Mouse (Mus musculus) layer of hippocampus, adult 18-20 months (tissue): ENCODE measurements around the gene Tnfrsf12a. TPM values are rescaled to one million over a fixed set of nuclear protein-coding genes. Genes with fewer than 3 reads are reported as not detected.
A peak's percentile ranks its signal among the peaks of the same experiment; 100 is the strongest.

Experiments used
- DNase-seq, 2 experiments: peaks; one replicate each; pipeline ENCODE4 v3.0.0; 2022; ENCODE audit warnings: low spot score in 2 of 2
- long read RNA-seq: library from polyadenylated mRNA; stranded (forward); transcript quantifications from one replicate; pipeline ENCODE4 v2.0.0, GENCODE M21; 2021
- total RNA-seq, 2 experiments: library from RNA; stranded (reverse); gene quantifications; 2 replicates each; pipeline ENCODE4 v1.2.3; 2021

The Tnfrsf12a gene
- total RNA-seq, result 1 to 10 TPM; 6.4 to 7.0 TPM
- long read RNA-seq, transcript Tnfrsf12a-201 (4 exons, 984 nt), result major isoform, 6 of 6 reads
- long read RNA-seq, partial matches to known transcripts, result 0 of 6 reads
- long read RNA-seq, other reads (novel, unspliced or antisense), result 0 of 6 reads

DNA sequence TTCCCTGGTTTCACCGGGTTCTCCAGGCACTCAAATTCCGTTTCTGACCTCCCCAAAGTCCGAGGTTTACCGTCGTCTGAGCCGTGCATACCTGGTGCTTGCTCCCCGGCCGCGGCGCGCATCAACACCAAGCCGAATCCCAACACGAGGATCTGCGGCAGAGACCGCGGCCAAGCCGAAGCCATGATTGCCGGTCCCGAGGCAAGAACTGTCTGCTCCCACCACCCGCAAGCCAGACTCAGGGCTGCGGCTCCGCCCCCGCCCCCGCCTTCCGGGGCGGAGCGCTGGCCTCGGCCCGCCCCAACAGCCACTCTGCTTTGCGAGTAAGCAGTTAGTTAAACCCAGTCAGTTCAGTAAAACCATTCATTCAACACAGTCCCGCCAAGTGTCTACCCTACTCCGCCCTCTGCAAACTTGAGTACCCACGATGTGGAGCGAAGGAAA is at the start of gene Tnfrsf12a:
Gene Tnfrsf12a, minus strand, starts transcription at position 233 of the 444 bp plus-strand sequence.
- peak; percentile 68 to 78 for DNase-seq

DNA sequence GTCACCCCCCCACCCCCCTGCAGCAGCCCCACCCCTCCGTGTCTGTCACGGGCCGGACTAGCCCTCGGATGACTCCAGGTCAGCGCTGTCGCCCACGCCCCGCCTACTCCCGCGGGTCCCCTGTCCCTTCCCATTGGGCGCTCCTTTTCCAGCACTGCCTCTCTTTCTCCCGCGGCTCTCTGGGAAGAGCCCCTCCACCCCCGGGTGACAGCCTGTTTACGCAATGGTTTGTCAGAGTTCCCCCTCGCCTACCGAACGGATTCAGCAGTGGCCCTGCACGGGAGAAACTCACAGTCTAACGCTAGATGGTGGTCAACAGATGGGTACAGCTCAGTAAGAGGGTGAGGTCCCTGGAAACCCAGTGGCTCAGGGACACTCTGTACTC is 49.5 kb upstream of the Tnfrsf12a start:
- DNase-seq, result peak in 1 of 2 experiments; percentile 57

DNA sequence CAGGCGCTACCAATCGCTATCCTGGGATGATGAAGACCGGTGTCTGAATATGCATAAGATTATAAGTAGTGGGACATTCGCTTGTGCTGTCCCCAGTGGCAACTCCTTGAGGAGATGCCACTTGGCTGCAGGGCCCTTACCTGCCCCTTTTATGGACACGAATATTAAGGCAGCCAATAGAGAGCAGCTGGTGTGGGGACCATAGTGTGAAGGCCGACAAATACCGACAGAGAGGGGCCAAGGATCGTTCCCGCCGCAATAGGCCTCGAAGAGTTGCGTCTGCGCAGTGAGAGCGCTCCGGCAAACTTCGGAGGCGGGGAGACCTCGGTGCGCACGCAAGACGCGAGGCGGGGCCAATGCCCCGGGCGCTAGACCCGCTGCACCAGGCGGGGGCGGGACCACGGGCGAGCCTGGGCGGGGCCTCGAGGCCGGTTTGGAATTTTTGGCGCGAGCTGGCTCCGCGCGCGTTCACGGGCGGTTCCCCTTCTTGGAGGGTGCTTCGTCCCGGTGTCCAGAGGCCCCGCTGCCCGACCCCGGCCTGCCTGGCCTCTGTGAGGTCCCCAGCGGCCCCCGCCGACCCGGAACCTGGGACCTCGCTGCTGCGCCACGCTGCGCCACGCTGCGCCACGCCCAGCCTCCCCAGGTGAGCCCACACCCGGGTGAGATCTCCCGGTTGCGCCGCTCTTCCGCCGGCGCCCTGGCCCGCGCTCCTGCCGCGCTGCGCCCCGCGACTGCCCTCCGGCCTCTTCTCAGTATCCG is 48.9 kb upstream of the Tnfrsf12a start, which contains the start of gene Pkmyt1:
Gene Pkmyt1, plus strand, starts transcription at position 338 of the 759 bp plus-strand sequence.
- DNase-seq, result peak; percentile 89 to 96

DNA sequence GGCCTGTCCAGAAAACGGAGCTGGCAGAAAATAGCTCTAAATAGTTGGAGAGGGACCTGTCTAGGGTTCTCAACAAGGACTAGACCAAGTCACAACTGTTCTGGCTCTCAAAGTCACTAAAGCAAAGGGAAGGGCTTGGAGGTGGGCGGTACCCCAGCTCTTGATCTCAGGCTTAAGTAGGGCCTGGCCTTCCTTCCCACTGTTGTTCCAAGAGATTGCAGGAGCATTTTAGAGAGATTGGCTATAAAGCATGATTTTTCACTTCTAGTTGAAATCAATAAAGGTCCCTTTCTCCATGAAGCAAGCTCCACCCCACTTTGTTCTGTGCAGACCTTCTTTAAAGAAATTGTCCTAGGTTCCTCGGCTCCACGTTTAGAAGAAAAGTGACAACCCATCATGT is 48.2 kb upstream of the Tnfrsf12a start:
- no peak for DNase-seq

DNA sequence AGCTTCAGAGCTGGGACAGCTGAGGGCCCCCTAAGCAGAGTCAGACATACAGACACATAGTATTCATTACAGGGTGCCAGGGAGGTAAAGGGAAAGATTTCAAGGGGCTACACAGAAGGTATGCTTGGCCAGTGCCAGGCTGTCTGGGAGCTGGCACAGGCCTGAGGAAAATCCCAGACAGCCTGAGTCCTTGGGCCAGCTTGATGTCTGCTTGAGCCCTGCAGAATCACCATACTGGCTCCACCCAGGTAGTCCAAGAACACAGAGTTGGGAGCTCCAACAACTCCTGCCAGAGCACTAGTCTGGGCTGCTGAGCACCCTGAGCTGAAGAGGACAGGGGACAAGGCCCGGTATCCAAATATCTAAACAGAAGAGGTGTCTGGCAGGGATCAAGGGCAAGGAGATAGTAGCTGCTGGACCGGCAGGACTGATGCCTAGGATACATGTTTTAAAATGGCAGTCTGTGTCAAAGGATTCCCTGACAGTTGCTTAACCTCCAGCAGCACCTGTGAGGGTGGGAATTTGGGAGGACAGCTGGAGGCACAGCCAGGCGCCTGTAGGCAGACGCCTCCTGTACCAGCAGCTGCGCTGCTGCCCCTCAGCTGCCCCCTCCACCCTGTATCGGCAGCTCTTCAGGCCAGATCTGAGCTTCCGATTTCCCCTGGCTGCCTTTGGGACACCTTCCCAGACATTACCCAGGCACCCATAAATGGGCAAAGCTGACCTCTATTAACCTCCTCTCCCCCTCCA is 45.3 kb upstream of the Tnfrsf12a start, which contains the start of gene 1520401A03Rik:
Gene 1520401A03Rik, minus strand, starts transcription at position 408 of the 750 bp plus-strand sequence.
- no peak for DNase-seq

DNA sequence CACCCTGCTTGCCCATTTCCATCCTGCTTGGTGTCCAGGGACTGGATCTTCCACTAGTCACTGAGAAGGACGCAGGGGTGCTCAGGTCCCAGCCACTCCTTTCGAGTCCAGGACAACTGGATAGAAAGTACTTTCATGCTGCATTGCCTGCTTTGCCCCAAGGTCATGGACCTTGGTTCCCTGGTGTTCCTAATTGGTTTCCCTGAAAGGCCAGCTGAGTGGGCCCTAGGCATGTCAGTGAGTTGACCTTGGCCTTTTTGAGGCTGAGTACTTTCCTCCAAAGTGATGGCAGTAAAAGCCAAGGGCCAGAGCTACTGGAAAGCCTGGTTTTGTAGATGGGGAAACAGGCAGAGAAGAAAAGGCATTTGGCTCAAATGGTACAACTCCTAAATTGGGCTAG is 44.6 kb upstream of the Tnfrsf12a start:
- no peak for DNase-seq

DNA sequence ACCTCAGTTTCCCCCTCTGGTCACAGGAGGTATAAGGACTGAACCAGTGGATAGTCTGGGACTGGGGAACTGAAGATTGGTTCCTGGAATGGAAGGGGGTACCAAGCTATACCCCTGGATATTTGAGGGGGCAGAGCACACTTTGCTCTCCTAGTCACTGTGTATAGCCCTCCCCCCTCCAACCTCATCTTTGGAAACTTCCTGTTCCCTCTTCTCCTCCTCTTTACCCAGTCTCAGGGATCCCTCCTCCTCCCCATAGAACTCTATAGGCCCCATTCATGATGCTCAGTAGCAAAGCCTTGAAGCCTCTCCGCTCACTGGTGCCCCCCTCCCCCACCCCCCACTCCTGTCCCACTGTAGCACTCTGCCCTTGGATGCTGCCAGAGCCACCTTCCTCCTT is 42.2 kb upstream of the Tnfrsf12a start:
- no peak for DNase-seq

DNA sequence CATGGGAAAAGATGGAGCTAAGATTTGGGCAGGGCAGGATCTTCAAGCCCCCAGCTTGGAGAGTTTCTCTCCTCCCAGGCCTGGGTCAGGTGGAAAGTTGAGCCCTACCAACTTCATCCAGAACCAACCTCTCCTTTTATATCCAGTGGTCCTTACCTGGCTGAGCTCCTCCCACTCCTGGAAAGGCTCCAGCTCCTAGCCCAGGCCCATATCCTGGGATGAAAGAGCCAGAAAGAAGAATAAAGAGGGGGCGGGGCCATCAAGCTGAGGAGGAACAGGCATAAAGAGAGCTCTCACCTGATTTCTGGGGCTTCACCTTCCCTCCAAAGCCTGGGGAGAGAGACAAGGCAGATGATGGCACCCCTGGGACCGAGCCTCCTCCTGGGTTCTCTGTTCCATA is 39.7 kb upstream of the Tnfrsf12a start:
- no peak for DNase-seq

DNA sequence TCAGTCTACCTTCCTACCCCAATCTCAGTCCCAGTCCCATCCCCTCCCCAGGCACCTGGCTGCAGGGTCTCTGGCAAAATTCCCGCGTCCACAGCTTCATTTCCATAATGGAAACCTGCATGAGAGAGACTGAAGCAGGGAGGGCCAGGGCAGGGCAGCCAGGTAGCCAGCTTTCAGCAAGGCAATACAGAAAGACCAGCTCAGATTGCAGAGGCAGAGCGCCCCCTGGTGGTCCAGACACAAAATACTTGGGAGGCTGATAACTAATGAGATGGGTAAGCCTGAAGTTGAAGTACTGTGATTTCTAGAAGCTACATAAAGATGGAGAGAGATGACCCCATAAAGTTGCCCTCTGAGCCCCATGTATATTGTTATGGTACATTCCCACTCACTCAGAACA is 28.9 kb upstream of the Tnfrsf12a start:
- peak; percentile 40 to 75 for DNase-seq

DNA sequence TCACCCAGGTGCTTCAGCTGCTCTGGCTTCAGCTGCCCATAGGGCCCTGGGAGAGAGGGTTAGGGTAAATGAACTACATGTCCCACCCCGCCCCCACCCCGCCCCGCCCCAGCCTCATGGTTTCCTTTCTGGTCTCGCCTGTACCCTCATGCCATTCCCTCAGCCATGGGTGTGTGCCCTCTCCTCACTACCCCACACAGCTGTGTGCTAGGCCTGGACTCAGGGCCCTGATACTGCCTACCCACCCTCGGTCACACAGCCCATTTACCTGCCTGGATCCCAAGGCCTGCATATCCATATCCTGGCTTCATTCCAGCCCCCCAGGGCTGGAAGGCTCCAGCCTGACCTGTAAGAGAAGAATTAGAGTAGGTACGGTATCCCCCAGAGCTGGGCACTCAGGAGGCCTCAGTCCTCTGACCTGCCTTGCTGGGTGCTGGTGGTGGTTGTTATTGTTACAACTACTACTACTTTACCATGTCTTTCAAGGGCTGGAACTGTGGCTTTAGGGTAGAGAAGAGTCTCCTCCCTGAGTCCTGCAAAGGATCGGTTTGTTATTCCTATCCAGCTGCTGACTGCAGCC is 28.3 kb upstream of the Tnfrsf12a start:
- no peak for DNase-seq

DNA sequence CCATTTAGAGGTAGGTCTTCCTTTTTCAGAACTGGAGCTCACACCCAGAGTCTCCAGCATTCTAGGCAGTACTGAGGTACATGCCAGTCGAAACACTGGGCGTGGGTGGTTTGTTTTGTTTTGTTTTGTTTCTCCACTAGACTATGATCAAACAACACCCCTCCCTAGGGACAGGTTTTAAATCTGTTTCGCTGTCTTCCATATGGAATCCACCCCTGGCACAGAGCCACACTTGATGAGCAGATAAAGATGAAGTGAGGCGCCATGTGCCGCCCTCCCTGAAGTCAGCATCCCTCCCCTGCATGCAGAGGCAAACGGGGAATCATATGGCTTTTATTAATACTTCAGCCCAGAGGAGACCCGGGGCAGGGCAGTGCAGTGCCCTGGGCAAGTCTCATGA is 27.5 kb upstream of the Tnfrsf12a start:
- peak in 1 of 2 experiments; percentile 40 for DNase-seq

DNA sequence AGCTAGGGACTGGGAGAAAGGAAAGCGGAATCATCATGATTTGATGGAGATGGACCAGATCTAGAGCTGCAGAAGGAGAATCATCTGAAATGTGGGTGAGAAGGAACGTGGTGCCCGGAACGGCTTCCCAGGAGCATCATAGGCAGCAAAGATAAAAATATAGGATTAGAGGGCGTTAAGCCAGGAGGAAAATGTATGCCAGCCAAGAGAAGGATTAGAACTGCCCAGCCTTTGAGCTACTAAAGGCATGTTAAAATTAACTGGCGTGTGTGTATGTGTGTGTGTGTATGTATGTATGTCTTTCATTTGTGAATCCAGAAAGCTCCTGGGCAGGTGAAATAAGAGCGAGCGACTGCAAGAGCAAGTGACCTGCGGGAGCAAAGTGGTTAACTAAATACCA is 26.0 kb upstream of the Tnfrsf12a start:
- DNase-seq, result no peak

DNA sequence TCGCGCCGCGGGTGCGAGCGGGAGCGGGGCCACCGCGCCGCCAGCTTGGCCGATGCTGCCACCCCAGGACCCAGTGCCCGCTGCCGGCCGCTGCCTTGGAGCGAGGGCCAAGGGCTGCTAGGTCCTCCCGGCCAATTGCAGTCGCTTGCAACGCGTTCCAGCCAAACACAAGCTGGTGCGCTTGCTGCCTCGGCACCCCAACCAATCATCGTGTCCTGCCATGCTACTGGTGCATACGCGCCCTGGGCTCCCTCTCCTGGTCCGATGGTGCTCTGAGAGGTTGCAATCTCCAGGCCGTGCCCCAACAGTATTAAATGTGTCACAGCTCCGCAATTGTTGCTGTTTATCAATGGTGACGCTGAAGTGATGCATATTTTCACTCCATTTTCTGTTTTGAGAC is 22.8 kb upstream of the Tnfrsf12a start:
- peak; percentile 86 to 93 for DNase-seq

DNA sequence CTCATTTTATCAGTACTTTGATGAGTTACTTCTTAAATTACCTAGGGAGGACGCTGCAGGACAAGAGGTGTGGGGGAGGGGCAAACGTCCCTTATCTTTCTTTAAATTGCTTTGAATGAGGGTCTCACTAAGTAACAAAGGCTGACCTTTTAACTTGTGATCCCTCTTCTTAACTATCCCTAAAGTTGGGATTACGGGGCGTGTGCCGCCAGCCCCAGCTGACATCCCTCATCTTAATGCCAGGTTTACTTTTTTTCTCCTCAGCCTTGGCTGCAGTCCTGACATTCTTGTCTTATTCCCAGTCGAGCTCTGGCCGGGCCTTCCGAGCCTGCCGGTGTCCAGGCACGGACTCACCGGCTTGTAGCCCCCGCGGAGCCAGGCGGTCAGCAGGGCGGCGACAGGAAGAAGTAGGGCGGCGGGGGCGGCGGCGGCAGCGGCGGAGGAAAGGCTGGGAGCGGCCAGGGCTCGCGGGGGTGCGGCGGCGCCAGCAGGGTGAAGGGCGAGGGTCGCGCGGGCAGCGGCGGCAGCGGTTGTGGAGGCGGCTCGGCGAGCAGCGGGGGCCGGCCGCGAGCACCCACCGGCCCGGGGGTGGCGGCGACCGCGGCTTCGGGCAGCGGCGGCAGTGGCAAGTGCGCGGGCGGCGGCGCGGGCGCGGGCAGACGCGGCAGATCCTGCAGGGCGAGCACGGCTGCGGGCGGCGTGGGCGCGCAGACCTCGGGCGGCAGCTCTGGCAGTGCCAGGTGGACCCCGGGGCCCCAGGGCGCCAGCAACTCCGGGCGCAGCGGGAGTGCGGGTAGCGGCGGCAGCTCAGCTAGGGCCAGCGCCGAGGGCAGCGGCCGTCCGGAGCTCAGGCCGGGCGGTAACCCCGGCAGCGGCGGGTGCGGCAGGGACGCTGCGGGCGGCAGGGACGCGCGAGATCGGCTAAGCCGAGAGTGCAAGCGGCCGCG is 22.1 kb upstream of the Tnfrsf12a start:
- no peak for DNase-seq

DNA sequence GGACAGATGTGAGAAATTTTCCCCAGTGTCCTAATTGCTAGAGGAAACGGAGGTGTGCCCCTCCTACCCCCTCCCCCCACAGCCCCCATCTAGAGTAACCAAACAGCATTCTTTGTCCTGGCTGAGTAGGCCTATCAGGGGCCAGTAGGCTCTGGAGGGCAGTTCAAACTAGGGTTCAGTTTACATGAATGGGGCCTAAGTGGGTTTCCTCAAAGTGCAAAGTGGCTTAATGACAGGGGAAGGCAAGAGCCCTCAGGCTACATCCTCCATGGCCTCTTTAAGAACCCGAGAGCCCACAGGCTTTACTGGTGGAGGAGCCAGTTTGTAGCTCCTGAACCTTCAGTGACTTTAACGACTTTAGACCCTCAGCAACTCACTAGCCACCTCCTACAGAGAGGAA is 18.5 kb upstream of the Tnfrsf12a start:
- DNase-seq, result no peak

DNA sequence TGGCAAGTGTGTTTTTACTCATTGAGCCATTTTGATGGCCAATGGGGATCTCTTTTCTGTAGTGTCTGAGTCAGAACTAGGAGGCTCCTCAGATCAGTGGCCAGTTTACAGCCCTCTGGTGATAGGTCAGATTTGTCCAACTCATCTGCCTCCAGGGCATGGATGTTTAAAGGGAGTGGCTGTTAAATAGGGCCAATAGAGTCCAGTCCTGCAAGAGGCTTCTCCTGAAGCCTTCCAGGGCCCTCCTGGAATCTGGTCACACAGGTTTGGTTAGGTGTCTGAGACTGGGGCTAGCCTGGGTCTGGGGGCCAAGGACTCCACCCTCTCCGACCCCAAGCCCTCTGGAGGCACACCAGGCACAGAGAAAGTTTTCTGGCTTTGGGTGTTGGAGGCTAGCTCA is 17.2 kb upstream of the Tnfrsf12a start:
- DNase-seq, result no peak

DNA sequence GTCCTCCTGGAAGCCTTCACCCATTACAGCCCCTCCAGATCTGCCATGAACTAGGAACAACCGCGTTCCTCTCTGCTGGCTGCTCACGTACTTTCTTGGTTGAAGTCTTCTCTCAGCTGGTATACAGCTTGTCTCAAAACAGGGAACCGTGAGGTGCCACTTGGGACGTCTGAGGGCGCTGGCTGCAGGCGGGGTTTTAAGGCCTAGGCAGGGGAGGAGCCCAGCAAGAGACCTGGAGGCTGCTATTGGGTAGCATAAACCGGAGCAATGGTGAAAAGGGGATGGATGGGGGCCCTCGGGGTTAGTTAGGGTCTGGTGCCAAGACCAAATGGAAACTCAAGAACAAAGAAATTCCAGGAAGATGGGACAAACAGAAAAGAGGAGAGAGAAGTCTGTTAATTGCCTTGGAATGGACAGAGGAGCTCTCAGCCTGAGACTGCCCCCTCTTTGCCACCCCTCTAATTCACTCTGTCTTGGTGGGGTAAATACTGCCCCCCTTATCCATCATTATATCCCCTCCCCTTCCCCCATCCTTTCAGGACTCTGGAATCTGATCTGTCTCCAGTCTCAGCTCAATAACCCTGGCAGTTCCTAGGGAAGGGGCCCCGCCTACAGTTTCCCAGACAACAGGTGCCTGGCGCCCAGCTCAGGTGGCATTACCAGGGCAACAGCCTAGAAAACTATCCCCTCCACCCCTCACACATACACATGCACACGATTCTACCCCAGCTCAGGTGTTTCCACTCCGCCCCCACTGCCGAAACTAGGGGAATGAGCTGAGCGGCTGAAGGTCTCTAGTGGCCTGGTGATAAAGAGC is 6.8 kb upstream of the Tnfrsf12a start, which contains the start of gene Cldn9:
Gene Cldn9, minus strand, starts transcription at position 171 of the 817 bp plus-strand sequence.
- DNase-seq, result no peak

DNA sequence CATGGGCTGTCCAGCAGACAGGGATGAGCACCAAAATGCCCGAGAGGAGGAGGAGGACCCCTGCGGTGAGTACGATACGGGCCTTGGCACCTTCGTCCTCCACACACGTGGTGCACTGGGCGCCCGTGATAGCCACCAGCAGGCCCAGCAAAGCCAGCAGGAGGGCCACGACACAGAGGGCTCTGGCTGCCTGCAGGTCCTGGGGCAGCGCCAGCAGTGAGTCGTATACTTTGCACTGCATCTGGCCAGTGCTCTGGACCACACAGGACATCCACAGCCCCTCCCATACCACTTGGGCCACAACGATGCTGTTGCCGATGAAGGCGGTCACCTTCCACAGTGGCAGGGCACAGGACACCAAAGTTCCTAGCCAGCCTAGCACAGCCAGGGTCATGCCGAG is 6.0 kb upstream of the Tnfrsf12a start:
- DNase-seq, result no peak

DNA sequence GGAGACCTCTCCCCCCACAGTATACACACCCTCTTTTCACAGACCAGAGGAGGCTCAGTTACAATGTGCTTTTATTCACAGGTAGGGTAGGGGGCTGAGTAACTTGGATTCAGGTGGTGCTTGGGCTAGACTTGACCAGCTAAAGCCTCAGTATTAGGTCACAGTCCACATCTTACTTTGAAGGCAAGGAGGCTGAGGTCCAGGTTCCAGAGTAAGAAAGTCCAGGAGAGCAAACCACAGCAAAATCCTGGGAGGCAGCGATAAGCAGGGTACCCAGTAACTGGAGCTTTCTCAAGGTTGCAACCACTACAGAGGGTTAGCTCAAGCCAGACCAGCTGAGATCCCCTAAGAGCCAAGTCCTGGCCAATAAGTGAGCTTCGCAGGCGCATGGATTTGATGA is 5.3 kb upstream of the Tnfrsf12a start:
- DNase-seq, result no peak

DNA sequence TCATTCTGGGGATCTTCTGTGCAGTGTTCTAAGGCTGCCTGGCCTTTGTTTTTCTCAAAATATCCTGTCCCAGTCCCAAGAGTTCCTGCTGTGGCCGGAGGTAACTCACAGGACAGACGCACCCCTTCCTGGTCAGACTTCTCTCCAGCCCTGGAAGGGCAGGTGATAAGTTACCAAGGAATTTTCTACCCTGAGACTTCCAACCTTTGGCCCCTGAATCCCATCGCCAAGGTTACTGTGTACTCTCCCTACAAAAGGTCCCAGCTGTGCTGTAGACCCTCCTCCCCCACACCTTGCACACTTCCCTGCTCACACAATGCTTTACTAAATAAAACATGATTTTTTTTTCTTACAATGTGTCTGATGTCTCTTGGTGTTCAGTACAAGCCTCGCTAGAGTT is 4.8 kb upstream of the Tnfrsf12a start:
- no peak for DNase-seq
